Mouse (Mus musculus) erythroblast, embryonic 14.5 days (primary cell): ENCODE measurements around the gene Gna15.

ENCODE experiments used
- GATA1 ChIP-seq: IDR thresholded peaks from 2 replicates; pipeline ENCODE4 v1.6.1; 2012; ENCODE audit warnings: low read length, inconsistent platforms, mixed read lengths
- TAL1 ChIP-seq: IDR thresholded peaks from 3 replicates; pipeline ENCODE4 v1.6.1; 2012; ENCODE audit warnings: low read length, inconsistent platforms, mixed read lengths

DNA sequence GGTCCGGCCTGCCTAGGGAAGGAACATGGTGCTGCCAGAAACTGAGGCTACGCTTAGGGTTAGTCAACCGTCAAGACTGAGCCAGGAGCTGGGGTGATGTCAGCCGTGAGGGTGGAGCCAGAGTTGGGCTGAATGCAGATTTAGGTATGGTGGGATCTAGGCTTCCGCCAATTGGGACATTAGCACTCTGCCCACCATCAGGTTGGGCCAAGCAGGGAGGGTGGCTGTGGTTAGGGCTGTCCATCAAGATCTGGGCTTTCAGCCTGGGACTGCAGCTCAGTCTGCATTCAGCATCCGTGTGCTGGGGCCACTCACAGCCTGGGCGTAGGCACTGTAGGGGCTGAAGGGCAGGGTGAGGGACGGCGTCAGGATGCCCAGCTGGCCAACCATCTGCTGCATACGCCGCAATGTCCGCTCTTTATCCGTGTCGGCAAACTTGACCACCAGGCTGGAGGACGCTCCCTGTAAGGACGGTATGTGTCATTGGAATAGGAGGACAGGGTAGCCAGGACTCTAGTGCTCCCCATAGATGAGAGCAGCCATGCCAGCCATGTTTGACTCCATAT lies 56.3 kb downstream of the Gna15 start:
- TF ChIP-seq GATA1 (no peak), TAL1 (no peak)
